Mouse (Mus musculus) CH12.LX (cell line): ENCODE measurements around the gene Fads1. TPM values are rescaled to one million over a fixed set of nuclear protein-coding genes. Genes with fewer than 3 reads are reported as not detected.
A peak's percentile ranks its signal among the peaks of the same experiment; 100 is the strongest.

ENCODE experiments used
- DNase-seq: peaks from one replicate; pipeline ENCODE4 v3.0.0-alpha.2; 2013; ENCODE audit errors: extremely low read depth
- H3K27ac ChIP-seq: 2 replicates; pipeline ENCODE4 v1.5.1; 2012; ENCODE audit warnings: low read depth, mild to moderate bottlenecking, control low read depth, moderate library complexity; ENCODE audit not compliant: insufficient read depth
- H3K27me3 ChIP-seq: replicated peaks from 2 replicates; pipeline ENCODE3; 2012; ENCODE audit warnings: inconsistent platforms
- H3K36me3 ChIP-seq, 2 experiments: replicated peaks in 1 of 2; 2 replicates each; pipeline versions ENCODE3 to v1.6.1; 2012; ENCODE audit warnings: inconsistent platforms in 1 of 2, low read length in 1 of 2, mild to moderate bottlenecking in 1 of 2, mixed read lengths in 1 of 2, moderate library complexity in 1 of 2; ENCODE audit not compliant: control insufficient read depth in 1 of 2, insufficient read depth in 1 of 2
- H3K4me1 ChIP-seq, 2 experiments: 2 replicates each; pipeline ENCODE4 v1.6.1; 2012; ENCODE audit warnings: inconsistent platforms in 1 of 2, moderate library complexity in 1 of 2; ENCODE audit not compliant: insufficient read depth in 2 of 2, control insufficient read depth in 1 of 2
- H3K4me2 ChIP-seq: 2 replicates; pipeline ENCODE4 v1.6.1; 2012; ENCODE audit warnings: low read depth, mild to moderate bottlenecking, control low read depth; ENCODE audit not compliant: poor library complexity, insufficient read depth, severe bottlenecking
- H3K4me3 ChIP-seq, 3 experiments: fragments of 150-350 bp in 1 of 3; sonication (generic) in 1 of 3; replicated peaks in 1 of 3; 2 replicates each; pipeline versions ENCODE3 to v1.5.1; 2011 to 2012; ENCODE audit warnings: low read depth in 2 of 3, low read length in 2 of 3, mild to moderate bottlenecking in 2 of 3, moderate library complexity in 2 of 3, control low read depth in 1 of 3, improper control_type of control experiment in 1 of 3, inconsistent platforms in 1 of 3, mixed read lengths in 1 of 3; ENCODE audit not compliant: poor library complexity in 1 of 3
- H3K79me2 ChIP-seq: replicated peaks from 2 replicates; pipeline ENCODE4 v1.6.1; 2012; ENCODE audit warnings: mild to moderate bottlenecking, moderate library complexity; ENCODE audit not compliant: control insufficient read depth, poor library complexity, insufficient read depth, severe bottlenecking; ENCODE audit errors: extremely low read depth
- H3K9ac ChIP-seq: 2 replicates; pipeline ENCODE4 v1.6.1; 2012; ENCODE audit warnings: low read depth, mild to moderate bottlenecking, control low read depth, moderate library complexity; ENCODE audit not compliant: insufficient read depth
- H3K9me3 ChIP-seq: replicated peaks from 2 replicates; pipeline ENCODE3; 2012; ENCODE audit warnings: low read length, inconsistent platforms, mixed read lengths
- CTCF ChIP-seq, 2 experiments: IDR thresholded peaks in 1 of 2; conservative IDR thresholded peaks in 1 of 2; 2 replicates each; pipeline ENCODE4 v1.5.1; 2011 to 2012; ENCODE audit warnings: low read depth in 2 of 2, low read length in 2 of 2, improper control_type of control experiment in 1 of 2, inconsistent platforms in 1 of 2, mild to moderate bottlenecking in 1 of 2, moderate library complexity in 1 of 2
- E2F4 ChIP-seq: IDR thresholded peaks from 2 replicates; pipeline ENCODE4 v1.6.1; 2011; ENCODE audit warnings: low read depth, low read length, improper control_type of control experiment; ENCODE audit not compliant: insufficient replicate concordance
- ELF1 ChIP-seq: IDR thresholded peaks from 2 replicates; pipeline ENCODE4 v1.6.1; 2014; ENCODE audit warnings: low read depth, mild to moderate bottlenecking, inconsistent platforms, low read length, improper control_type of control experiment
- HCFC1 ChIP-seq: IDR thresholded peaks from 2 replicates; pipeline ENCODE4 v1.6.1; 2012; ENCODE audit warnings: low read depth, mild to moderate bottlenecking, inconsistent platforms, low read length, improper control_type of control experiment
- KAT2A ChIP-seq: IDR thresholded peaks from 2 replicates; pipeline ENCODE4 v1.6.1; 2012; ENCODE audit warnings: low read length, improper control_type of control experiment, inconsistent platforms; ENCODE audit not compliant: insufficient replicate concordance
- MAX ChIP-seq: IDR thresholded peaks from 2 replicates; pipeline ENCODE4 v1.6.1; 2011; ENCODE audit warnings: low read length, improper control_type of control experiment
- MYC ChIP-seq: IDR thresholded peaks from 2 replicates; pipeline ENCODE4 v1.6.1; 2011; ENCODE audit warnings: low read depth, mild to moderate bottlenecking, improper control_type of control experiment, low read length
- NELFE ChIP-seq: IDR thresholded peaks from 2 replicates; pipeline ENCODE4 v1.6.1; 2011; ENCODE audit warnings: low read depth, low read length, improper control_type of control experiment
- RAD21 ChIP-seq: IDR thresholded peaks from 2 replicates; pipeline ENCODE4 v1.6.1; 2011; ENCODE audit warnings: low read depth, mild to moderate bottlenecking, low read length, improper control_type of control experiment, moderate library complexity
- RCOR1 ChIP-seq: conservative IDR thresholded peaks from 2 replicates; pipeline ENCODE4 v1.6.1; 2012; ENCODE audit warnings: low read depth, mild to moderate bottlenecking, inconsistent platforms, low read length, improper control_type of control experiment
- SMC3 ChIP-seq: IDR thresholded peaks from 2 replicates; pipeline ENCODE4 v1.6.1; 2011; ENCODE audit warnings: low read depth, low read length, improper control_type of control experiment
- UBTF ChIP-seq: IDR thresholded peaks from 2 replicates; pipeline ENCODE4 v1.6.1; 2012; ENCODE audit warnings: low read depth, mild to moderate bottlenecking, inconsistent platforms, low read length, improper control_type of control experiment, moderate library complexity
- ZKSCAN1 ChIP-seq: IDR thresholded peaks from 2 replicates; pipeline ENCODE4 v1.6.1; 2012; ENCODE audit warnings: low read depth, inconsistent platforms, low read length, improper control_type of control experiment, borderline replicate concordance
- ZMIZ1 ChIP-seq: IDR thresholded peaks from 2 replicates; pipeline ENCODE4 v1.6.1; 2012; ENCODE audit warnings: low read depth, mild to moderate bottlenecking, inconsistent platforms, low read length, improper control_type of control experiment
- ZNF384 ChIP-seq: IDR thresholded peaks from 2 replicates; pipeline ENCODE4 v1.6.1; 2012; ENCODE audit warnings: low read depth, low read length, improper control_type of control experiment, inconsistent platforms
- dilution Hi-C: fragments of 300-500 bp; cut with MboI; formaldehyde crosslinking; loops from 2 replicates; pipeline ENCODE4 v1.14.3; 2020; ENCODE audit warnings: low sequenced_read_pairs; ENCODE audit not compliant: extremely low pct_unique_long_range_greater_than_20kb, extremely low pct_ligation_motif_present
- in situ Hi-C: fragments of 300-500 bp; cut with MboI; formaldehyde crosslinking; loops from 3 replicates; pipeline ENCODE4 v1.14.3; 2019; ENCODE audit warnings: low sequenced_read_pairs, low pct_ligation_motif_present, low pct_unique_long_range_greater_than_20kb, mixed read lengths
- polyA plus RNA-seq: library from polyadenylated mRNA; unstranded; fragments of >175 nt; gene quantifications from 2 replicates; pipeline ENCODE4 v1.2.1, GENCODE M21; 2012; ENCODE audit warnings: low read depth; ENCODE audit not compliant: insufficient read length
- total RNA-seq, 2 experiments: library from RNA; depleted of rRNA; stranded (reverse); fragments of 300-350 nt in 1 of 2; fragments of >200 nt in 1 of 2; gene quantifications; 2 replicates each; pipeline ENCODE4 v1.2.3; 2012 to 2014

Fads1 gene
- total and polyA plus RNA-seq, 3 experiments = 30.6 to 44.7 (median 37.2) TPM

GRCm38 (mm10) chr19:10198723-10199122 lies 16.0 kb downstream of the Fads1 start:
- TF ChIP-seq NELFE (peak; percentile 31; the same call in 1 of the 2 replicates), RAD21 (peak; percentile 68), SMC3 (peak; percentile 69), E2F4 (0 out of 2 replicates have a peak, but pooled peaks have one; percentile 26), ZNF384 (no peak), RCOR1 (no peak), ZMIZ1 (no peak), UBTF (no peak), ZKSCAN1 (no peak), CTCF (conservative IDR thresholded peaks at IDR 0.05 in 1 of 2, IDR thresholded peaks at IDR 0.05 in 1 of 2; ENCODE audit: low read depth in 2 of 2, low read length in 2 of 2) (peak; percentile 71 to 89), KAT2A (no peak), MAX (no peak), ELF1 (no peak)
- TF ChIP-seq, all 38 proteins: peak for 5
- Histone ChIP-seq H3K9ac (no peak overlapping the region), H3K4me1 (peaks cover 0 to 14% of the 10 kb centered on the region in 2 experiments; a peak in 2 of 4 replicates), H3K36me3 (peaks cover 50 to 80% of the 10 kb centered on the region in 2 experiments), H3K9me3 (no peaks in the 10 kb centered on the region), H3K79me2 (peaks cover 30% of the 10 kb centered on the region), H3K27me3 (no peaks in the 10 kb centered on the region), H3K4me2 (no peak overlapping the region), H3K27ac (no peak overlapping the region), H3K4me3 (no peak overlapping the region)
- dilution Hi-C loops (no loop called here), in situ Hi-C loops (no loop called here)
- peak; percentile 80 for DNase-seq

- in situ Hi-C loops (loop anchor here (5.0 to 10.0 kb wide), 2 partner anchors 168 to 291 kb away; no protein-coding TSS in a partner anchor), dilution Hi-C loops (no loop called here)
- DNase-seq = peak; percentile 31
These were observed 20.6 kb downstream of the Fads1 start for GRCm38 (mm10) chr19:10203146-10203847.

More at GRCm38 (mm10) chr19:10203146-10203847, 20.6 kb downstream of the Fads1 start:
- H3K4me3 ChIP-seq = peak overlapping the region; percentile 92 to 100 (median 99)
- no peak for TF ChIP-seq HCFC1
- no peak for TF ChIP-seq ZNF384
- no peak for TF ChIP-seq RAD21
- no peak; the same call in 1 of the 2 replicates for TF ChIP-seq NELFE
- TF ChIP-seq MYC = no peak
- H3K4me1 ChIP-seq = peaks cover 0 to 25% of the 10 kb centered on the region in 2 experiments; a peak in 2 of 4 replicates
- peaks cover 47% of the 10 kb centered on the region for H3K79me2 ChIP-seq
- H3K36me3 ChIP-seq = peaks cover 46 to 66% of the 10 kb centered on the region in 2 experiments
- H3K4me2 ChIP-seq = peak overlapping the region; percentile 69
- peak overlapping the region; percentile 99 for H3K9ac ChIP-seq
- H3K27me3 ChIP-seq = no peaks in the 10 kb centered on the region
- no peaks in the 10 kb centered on the region for H3K9me3 ChIP-seq
- peak overlapping the region; percentile 74; the same call in 1 of the 2 replicates for H3K27ac ChIP-seq
